Mouse (Mus musculus) frontal cortex, adult 2 months (tissue): ENCODE results near the gene Nhlrc1. TPM values are rescaled to one million over a fixed set of nuclear protein-coding genes. Genes with fewer than 3 reads are reported as not detected.

Experiments
- DNase-seq, 2 experiments: peaks; one replicate each; pipeline ENCODE4 v3.0.0; 2022; ENCODE audit warnings: low spot score in 1 of 2; ENCODE audit errors: extremely low spot score in 1 of 2
- polyA plus RNA-seq: library from polyadenylated mRNA; depleted of rRNA; stranded (reverse); fragments of >200 nt; gene quantifications from 2 replicates; pipeline ENCODE4 v1.2.3, GENCODE M21; 2012

The Nhlrc1 gene
- polyA plus RNA-seq, 1 experiment, result 13.1 TPM

- no peak for DNase-seq
Observed at GRCm38 (mm10) chr13:47015195-47015501, 498 bp upstream of the Nhlrc1 start.

GRCm38 (mm10) chr13:47013740-47014139 is 910 bp downstream of the Nhlrc1 start:
- DNase-seq, result no peak

DNA sequence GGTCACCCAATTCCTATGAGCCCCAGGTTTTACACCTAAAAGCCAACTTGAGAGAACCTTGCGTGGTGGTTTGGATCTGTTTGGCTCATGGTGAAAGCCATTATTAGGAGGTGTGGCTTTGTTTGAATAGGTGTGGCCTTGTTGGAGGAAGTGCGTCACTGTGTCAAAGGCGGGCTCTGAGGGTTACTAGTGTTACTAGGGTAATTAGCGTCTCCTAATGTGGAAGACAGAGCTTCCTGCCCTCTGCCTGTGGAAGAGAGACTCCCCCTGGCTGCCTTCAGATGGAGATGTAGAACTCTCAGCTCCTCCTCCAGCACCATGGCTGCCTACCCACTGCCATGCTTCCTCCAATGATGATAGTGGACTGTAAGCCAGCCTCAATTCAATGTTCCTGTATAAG is 13.1 kb downstream of the Nhlrc1 start:
- no peak for DNase-seq

GRCm38 (mm10) chr13:46999498-46999897 is 15.2 kb downstream of the Nhlrc1 start:
- DNase-seq, result no peak

- no peak for DNase-seq
Observed at GRCm38 (mm10) chr13:46997355-46997754, 17.3 kb downstream of the Nhlrc1 start.

DNA sequence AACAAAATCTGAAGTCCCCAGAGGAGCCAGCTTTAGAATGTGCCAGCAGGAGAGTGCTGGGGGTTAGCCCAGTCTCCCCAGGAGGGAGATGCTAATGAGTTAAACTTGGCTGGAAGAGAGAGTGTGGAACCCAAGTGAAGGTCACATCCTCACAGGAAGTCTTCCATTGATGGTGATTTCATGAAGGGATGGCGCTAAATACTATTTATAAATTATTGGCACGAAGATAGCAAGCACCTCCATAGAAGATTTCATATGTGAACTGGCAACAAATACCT is 21.4 kb downstream of the Nhlrc1 start:
- DNase-seq, result no peak

DNA sequence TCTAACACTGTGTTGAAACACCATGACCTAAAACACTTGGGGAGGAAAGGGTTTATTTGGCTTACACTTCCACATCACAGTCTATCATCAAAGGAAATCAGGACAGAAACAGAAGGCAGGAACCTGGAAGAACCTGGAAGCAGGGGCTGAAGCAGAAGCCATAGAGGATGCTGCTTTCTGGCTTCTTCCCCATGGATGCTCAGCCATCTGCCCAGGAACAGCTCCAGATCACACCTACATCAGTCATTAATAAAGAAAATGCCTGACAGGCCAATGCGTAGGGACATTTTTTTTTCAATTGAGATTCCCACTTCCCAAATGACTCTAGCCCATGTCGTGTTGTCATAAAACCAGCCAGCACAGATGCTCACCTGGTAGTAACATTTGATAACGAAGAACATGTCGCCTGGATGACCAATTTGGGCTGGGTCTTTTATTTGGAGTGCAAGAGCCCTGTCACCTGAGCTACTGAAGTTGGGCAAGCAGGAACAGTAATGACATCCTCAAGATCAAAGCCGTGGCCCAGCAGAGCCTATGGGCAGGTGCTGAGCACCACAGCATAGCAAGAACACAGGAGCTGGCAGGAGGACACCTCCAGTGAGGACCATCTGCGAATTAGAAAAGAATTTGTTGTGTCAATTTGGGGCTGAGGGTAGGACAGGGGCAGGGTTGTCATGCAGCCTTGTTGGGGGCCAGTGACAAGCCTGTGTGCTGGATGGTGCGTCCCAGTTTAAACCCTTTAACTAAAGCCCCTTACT is 22.0 kb downstream of the Nhlrc1 start:
- DNase-seq, result no peak

DNA sequence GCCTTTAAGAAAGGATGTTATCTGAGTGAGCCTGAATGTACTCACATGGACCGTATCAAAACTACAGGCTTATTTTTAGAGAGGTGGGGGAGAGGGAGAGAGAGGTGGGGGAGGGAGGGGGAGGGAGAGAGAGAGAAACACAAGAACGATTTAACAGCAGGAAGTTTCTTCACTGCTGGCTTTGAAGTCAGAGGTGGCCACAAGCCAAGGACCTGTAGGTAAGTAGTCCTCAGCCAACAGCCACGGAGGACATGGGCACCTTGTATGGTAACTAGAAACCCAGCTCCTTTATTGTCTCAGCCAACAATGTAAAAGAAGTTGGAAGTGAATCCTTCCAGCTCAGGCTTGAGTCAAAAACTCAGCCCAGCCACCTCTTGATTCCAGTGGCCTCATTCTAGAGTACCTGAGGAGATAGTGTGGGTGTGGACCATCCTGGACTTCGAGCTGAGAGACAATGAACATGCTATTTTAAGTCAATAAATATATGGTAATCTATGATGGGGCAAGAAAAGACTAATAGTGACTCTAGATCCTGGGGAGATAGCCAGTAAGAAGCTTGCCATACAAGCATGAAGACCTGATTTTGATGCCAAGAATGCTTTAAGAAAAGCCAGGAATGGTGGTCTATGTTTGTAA is 24.2 kb downstream of the Nhlrc1 start:
- DNase-seq, result no peak

DNA sequence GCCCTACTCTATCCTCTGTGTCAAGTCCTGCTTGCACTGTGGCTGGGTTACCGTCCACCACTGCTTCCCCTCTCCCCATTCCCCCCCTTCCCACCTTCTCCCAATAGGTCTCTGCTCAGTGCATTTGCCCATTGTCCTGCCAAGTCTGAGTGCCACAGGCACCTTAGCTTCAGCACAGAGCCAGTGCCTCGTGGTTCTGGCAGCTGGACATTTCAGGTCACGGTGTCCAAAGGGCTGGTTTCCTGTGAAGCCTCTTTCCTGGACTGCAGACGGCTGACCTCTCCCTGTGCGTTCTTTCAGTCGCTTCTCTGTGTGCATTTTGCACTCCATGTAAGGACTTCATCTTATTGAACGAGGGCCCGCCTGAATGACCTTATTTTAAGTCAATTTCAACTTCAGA is 26.7 kb downstream of the Nhlrc1 start:
- no peak for DNase-seq

DNA sequence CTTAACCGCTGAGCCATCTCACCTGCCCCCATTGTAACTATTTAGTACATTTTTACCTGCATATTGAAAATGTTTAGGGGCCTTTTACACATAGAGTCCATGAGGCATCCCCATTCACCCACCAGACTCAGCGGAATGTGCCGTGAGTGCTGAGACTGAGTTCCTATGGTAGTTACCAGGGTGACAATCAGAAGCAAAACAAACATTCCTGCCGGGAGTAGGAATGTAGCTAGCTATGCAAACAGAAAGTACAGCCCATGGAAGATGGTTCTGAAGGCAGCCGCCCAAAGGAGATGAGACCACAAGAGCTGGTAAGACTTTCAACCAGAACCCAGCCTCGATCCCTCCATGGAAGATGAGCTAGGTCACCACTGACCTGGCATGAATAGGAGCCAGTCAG is 28.4 kb downstream of the Nhlrc1 start:
- DNase-seq, result no peak

DNA sequence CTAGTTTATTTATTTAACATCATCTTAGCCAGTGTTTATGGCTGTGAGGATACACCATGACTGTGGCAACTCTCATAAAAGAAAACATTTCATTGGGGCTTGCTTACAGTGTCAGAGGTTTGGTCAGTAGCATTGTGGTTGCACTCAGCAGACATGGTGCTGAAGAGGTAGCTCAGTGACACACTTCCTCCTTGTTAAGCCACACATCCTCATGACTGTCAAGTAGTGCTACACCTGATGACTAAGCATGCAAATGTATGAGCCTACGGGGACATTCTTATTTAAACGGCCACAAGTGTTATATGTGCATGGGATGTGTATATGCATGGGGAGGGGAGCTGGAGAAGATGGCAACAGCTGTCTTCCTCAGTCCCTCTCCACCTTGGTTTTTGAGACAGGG is 30.8 kb downstream of the Nhlrc1 start:
- DNase-seq, result no peak

DNA sequence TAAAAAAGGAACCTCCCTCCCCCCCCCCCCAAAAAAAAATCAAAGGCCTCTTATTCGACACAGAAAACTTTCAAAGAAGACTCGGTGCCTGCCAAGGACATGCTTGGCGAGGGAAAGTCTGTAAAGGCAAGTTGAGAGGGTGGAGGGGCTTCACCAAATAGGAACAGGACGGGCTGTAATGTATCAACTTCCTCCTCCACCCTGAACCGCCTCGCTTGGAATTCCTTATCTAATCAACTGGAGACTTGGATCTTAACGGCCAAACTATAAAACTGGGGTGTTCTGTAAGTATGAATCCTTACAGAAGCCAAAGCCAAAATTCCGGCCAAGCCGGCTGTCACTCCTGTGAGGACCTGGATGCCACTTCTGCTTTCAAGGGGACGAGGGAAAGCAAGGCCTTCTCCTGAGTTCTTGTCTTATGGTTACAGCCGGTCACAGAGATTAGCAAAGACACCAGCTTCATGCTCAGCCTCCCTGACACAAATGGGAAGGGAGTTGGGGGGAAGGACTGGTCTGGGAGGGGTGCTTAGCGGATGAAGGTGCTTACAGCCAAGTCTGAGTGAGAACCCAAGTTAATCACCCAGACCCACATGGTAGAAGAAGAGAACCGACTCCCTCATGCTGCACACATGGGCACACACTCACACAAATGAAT is 34.7 kb downstream of the Nhlrc1 start:
- DNase-seq, result no peak

- DNase-seq, result no peak
Observed at GRCm38 (mm10) chr13:46976532-46976931, 38.1 kb downstream of the Nhlrc1 start.

GRCm38 (mm10) chr13:46975930-46976329 is 38.7 kb downstream of the Nhlrc1 start:
- DNase-seq, result no peak

- DNase-seq, result no peak
Observed at GRCm38 (mm10) chr13:46975031-46975551, 39.6 kb downstream of the Nhlrc1 start.

DNA sequence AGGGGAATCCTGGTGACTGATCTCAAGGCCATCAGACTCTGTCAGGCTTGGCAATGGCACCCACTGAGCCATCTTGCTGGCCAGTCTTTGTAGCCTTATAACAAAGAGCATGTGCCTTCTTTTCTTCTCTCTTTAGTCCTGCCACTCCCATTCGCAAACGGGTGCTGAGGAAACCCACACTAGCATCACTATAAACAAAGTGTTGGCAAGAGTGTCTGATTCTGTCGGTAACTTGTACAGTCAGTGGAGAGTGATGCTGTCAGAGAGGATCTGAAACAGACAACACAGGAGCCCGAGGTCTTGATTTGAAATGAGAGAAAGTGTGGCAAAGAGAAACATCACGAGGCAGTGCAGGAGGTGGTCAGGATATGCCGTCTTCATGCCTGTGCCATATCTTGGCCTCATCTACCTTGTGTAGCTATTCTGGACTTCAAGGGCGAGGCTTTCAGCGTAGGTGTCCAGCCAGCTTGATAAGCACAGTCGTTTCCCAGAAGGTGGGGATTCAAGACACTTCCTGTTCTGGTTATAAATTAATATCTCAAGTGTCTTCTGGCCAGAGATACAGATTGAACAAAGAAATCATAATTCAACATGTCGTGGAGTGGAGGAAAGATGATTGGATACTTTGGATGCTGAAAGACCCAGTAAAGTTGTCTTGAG is 44.2 kb downstream of the Nhlrc1 start:
- DNase-seq, result no peak

- DNase-seq, result no peak
Observed at GRCm38 (mm10) chr13:46968626-46969025, 46.0 kb downstream of the Nhlrc1 start.

DNA sequence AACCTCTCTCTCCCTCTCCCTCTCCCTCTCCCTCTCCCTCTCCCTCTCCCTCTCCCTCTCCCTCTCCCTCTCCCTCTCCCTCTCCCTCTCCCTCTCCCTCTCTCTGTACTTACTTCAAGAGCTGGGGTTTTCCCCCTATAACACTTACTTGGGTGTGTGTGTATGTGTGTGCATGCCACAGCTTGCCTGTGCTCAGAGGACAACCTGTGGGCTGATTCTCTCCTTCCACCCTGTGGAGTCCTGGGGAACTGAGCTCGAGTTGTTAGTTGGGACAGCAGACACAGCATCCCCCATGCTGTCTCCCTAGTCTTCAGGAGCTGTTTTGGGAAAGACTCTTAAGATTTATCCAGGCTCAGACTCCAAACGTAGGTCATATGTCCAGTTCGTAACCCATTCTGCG is 47.3 kb downstream of the Nhlrc1 start:
- DNase-seq, result no peak
